Mouse (Mus musculus) heart, adult 18-20 months (tissue): ENCODE measurements around the gene Idh1. TPM values are rescaled to one million over a fixed set of nuclear protein-coding genes. Genes with fewer than 3 reads are reported as not detected.
"Not testable (repeated sequence)": the region's sequence is repeated elsewhere in the genome, so short reads cannot be mapped to it uniquely, and the experiment has no call there.

Experiments used
- DNase-seq, 2 experiments: peaks; one replicate each; pipeline ENCODE4 v3.0.0; 2021 to 2022; ENCODE audit warnings: mixed read lengths in 1 of 2
- long read RNA-seq, 2 experiments: library from polyadenylated mRNA; stranded (forward); transcript quantifications; one replicate each; pipeline ENCODE4 v2.0.0; 2021
- total RNA-seq, 2 experiments: library from RNA; stranded (reverse); gene quantifications; 2 replicates each; pipeline ENCODE4 v1.2.3; 2021

The Idh1 gene
- 10 to 100 TPM; 68.5 to 84.3 TPM for total RNA-seq
- long read RNA-seq, experiment 1, transcript Idh1-201 (9 exons, 2,302 nt) = major isoform, 82 of 91 reads
- long read RNA-seq, experiment 1, partial matches to known transcripts = 4 of 91 reads
- long read RNA-seq, experiment 1, other reads (novel, unspliced or antisense) = 4 of 91 reads
- long read RNA-seq, experiment 2, transcript Idh1-201 (9 exons, 2,302 nt) = major isoform, 44 of 53 reads
- long read RNA-seq, experiment 2, partial matches to known transcripts = 3 of 53 reads
- long read RNA-seq, experiment 2, other reads (novel, unspliced or antisense) = 6 of 53 reads

DNA sequence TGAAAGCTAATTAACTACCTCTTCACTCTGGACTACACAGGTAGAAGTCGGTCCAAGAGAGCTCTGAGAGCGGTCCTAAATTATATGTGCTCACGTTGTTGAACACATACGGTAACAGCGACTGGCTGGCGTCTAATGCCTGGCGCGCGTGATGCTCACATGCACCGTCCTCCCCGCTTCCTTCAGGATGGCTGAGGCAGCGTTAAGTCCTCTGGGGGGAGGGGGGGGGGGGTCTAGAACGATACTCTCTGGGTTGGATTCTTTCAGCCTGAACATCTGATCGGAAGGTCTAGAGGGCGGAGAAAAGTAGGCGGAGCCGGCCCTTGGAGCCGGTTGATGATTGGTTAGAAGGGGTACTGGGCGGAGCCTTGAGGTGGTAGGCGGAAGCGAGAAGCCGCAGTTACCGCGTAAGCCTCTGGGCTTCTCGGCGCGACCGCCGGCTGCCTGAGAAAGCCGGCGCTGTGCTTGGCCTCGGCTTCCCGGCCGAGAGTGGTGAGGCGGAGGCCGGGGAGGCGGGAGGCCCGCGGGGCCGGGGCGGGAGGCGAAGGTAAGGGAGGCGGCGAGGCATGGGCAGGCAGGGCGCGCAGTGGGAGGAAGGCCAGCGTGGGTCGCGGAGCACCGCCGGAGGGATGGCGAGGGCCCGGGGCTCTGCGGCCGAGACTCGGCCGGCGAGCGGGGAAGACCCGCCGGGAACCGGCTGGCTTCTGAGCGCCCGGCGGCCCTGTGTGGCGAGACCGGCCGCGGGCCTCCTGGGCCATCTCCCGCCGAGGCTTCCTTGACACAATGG, at the start of gene Idh1, which contains the start of gene Pikfyve:
Gene Idh1, minus strand, starts transcription at position 214 of the 787 bp plus-strand sequence.
Gene Pikfyve, plus strand, starts transcription at position 397 of the 787 bp plus-strand sequence.
- peak; percentile 97 to 98 for DNase-seq

DNA sequence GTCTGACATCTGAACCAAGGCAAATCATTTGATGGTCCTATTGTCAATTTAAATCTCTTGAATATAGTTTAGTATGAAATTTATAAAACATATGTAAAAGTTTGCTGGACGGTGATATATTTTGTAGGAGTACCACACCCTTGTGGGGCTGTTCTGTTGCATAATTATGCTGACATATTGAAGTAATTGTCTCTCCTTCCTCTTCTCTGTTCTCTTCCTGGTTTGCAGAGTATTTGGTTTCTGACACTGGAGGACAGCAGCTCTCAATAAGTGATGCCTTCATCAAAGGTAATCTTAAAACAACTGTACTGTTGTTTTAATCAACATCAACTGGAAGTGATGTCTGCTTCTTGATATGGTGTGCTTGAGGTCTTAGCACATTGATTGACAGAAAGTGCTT, 44.3 kb upstream of the Idh1 start:
- DNase-seq = no peak

DNA sequence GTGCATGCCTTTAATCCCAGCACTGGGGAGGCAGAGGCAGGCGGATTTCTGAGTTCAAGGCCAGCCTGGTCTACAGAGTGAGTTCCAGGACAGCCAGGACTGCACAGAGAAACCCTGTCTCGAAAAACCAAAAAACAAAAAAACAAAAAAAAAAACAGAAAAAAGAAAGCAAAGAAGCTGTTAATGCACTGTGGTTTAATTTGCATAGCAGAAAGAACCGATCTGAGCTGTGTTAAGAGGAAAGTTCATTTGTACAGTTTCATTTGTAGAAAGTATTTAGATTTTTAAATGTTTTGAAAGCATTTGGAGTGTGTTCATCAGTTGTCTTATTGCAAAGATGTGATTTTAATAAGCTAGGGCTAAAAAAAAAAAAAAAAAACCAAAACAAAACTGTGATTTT, 43.5 kb upstream of the Idh1 start:
- DNase-seq = not testable (repeated sequence)

DNA sequence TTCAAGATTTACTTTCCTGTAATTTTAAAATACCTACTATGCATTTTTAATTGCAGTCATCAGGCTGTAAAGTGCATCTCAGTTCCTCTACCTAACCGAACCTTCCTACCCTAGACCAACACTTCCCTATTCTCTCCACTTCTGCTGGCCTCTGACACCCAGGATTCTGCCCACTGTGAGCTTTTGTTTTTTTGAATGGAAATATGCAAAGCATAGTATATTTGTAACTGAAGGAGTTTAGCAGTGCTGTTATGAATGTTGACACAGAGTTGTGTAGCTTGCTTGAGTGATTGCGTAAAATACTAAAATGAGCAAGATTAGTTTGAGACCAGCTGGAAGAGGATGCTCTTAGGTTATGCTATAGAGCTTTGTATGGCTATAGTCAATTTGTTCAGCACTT, 41.4 kb upstream of the Idh1 start:
- no peak for DNase-seq

DNA sequence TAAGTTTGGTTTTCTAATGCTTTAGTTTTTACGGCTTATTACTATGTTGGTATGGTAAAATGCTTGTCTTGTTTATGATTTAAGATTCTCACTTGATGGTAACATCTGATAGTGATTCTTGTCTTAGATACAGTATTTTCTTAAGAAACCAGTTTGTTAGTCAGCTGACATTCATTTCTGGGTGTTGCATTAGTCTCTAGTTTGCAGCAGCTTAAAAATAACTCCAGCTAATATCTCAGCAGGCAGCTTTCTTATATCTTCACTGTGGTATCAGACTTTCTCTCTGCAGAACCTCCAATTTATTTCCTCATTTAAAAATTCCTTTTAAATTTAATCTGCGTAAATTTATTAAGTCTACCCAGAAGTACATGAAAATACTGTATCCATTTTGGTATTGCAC, 37.4 kb upstream of the Idh1 start:
- DNase-seq = no peak

DNA sequence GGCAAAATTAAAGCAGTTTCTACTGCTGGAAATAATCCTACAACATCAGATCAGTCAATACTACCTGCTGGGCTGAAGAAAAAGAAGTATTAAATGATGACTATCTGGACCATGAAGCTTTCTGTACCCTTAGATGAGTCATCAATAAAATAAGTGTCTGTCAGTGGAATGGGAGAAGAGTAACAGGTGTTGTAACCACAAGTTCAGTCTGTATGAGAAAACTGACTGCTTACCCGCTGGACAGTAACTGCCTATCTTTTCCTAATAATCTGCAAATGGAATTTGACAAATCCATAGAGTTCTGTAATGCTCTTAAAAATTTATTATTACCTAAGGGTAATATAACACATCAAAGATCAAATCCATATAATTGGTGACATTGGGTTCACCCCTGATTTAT, 31.7 kb upstream of the Idh1 start:
- no peak for DNase-seq

DNA sequence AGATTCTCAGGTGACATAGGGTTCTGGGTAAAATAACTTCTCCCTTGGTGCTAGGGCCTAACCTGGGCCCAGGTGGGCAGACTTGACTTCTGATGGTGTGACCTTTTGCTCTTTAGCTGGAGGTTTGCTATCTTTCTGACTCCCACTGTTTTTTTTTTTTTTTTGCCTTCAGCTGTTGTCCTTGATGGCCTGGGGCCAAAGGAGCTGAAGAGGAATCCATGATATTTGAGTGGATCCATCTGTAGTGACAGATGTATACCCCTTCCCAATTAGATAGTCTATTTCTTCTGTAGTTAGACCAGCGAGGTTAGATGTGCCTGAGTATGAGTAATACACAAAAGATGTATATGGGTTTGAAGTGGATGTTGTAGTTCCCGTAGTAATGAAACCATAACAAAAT, 31.3 kb upstream of the Idh1 start:
- no peak for DNase-seq

DNA sequence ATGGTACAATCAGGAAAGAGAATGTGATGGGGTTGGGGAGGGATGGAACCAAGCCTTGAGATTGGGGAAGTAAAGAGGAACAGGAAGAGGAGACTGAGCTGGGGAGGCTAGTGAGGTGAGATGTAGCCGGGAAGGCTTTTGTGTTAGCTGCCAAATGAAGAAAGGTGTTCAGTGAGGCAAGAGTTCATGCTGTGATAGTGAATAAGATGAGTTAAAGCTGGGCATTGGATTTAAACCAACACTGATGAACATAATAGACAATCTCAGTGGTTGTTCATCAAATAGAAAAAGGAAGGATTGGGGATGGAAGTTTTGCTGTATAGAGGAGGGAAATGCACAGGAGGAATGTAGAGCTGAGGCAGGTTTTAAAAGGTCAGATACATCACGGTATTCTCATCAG, 26.9 kb upstream of the Idh1 start:
- DNase-seq = no peak

DNA sequence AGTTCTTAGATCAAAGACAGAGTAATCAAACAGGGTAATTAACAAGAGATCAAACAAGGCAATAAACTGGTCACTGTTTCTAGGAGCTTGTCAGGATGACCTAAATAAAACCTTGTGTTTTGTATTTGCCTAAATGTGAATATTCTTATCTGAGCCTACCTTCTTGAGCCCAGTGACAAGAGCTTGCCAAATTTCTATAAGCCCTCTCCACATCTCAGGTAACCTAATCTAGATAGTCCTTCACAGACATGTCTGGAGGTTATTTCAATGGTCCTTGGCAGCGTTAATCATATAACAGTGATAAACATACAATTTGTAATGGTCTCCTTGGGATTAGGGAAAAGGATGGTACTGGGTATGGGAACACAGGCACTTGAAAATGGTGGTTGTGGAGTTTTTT, 18.0 kb upstream of the Idh1 start:
- DNase-seq = no peak

DNA sequence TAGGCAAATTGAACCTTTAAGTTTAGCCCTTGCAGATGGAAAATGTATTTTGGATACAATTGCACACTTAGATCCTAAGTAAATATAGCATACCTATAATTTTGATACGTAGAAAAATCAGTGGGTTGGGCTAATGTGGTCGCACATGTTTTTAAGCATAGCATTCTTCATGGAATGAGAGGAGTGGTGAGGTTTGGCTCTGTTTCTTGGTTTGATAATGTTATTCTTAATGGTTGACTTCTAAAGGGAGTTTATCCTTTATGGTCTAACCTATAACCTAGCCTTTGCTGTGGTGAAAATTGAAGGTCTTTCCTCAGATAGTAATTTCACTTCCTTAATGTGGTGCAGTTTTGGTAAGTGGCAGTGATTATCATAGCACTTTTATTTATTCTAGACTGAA, 12.6 kb upstream of the Idh1 start:
- DNase-seq = no peak

DNA sequence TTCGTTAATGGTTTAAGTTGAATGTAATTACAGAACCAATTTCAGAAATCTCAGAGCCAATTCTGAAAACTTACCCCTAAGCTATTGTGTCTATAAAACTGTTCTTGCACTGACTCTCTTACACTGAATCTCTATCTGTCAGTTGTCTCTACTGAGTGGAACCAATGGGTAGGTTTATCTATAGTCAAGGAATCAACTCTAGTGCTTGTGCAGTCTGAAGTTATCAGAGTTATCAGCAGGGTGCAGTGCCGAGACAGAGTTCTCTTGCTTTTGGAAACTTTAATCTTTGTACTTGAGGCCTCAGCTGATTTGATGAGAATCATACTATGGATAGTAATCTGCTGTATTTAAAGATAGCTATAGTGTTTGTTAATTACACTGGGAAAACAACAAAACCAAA, 12.1 kb upstream of the Idh1 start:
- DNase-seq = no peak

DNA sequence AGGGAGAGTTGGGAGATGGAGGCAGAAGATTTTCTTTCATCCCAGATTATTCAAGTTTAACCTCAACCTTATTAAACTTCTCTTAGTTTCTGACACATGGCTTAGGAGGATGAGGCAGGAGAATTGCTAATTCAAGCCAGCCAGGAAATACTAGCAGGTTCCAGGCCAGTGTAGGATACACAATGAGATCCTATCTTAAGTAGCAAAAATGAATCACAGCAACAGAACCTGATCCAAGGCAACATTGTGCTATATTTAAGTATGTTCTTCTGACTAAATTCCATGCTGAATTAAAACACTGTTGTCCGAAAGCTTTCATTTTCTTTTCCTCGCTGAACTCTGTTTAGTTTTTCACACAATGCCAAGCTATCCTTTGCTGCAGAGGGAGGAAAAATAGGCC, 6.9 kb upstream of the Idh1 start:
- no peak for DNase-seq

DNA sequence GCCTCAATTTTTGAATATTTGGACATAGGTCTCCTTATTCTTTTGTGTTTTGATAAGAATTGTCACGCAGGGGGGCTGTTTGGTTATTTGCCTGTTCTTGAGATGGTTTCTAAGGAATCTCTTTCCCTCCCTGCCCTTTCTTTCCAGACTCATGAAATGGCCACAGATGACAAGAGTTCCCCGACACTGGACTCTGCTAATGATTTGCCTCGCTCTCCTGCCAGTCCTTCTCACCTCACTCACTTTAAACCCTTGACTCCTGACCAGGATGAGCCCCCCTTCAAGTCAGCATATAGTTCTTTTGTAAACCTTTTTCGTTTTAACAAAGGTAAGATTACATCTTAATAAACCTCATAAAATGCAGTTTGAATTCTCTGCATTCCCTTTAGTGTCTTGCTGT, 3.9 kb upstream of the Idh1 start:
- DNase-seq = no peak

DNA sequence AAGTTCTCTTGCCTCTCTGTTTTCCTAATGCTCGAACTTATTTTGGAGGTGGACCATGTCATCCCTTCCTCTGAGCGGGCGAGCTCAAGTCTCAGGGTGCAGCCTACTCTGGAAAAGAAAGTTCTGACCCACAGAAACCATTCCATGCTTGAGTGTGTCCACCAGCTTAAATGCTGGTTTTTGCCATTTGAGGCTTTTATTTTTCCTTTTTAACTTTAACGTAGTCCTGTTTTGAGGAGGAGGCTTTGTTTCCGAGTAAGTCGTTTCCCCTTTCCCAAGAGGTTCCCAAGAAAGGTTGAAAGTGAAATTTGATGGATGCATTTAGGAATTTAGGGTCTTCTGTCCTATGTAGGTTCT, 752 bp upstream of the Idh1 start:
- DNase-seq = no peak

DNA sequence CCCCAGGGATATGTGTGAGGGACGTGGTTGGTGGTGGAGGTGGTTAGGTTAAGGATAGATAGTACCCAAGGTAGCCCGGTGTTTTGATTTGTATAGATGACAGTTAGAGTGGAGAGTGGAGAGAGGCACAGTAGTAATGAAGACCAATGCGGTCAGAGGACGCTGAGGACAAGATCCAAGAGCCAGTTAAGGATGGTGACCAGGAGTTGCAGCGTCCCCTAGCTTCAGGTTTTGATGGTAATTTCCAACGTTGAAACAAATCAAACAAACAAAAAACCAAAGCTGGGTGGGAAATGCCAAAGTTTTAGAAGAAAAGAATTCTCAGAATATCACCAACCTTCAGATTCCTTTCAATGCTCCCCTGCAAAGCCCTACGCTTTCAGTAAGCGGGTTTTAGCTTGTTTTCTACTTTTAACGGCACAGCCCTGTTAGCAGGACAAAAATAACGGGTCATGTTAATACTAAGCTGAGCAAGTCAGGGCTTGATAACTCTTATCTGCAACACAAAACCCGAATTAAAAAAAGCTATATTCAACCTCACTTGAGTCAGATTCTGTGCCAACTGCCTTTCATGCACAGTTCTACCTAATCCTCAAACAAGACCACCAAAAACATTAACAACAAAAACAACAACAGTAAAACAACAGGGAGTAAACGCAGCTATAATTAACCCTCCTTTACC, 635 bp downstream of the Idh1 start:
- DNase-seq = peak; percentile 27 to 54

DNA sequence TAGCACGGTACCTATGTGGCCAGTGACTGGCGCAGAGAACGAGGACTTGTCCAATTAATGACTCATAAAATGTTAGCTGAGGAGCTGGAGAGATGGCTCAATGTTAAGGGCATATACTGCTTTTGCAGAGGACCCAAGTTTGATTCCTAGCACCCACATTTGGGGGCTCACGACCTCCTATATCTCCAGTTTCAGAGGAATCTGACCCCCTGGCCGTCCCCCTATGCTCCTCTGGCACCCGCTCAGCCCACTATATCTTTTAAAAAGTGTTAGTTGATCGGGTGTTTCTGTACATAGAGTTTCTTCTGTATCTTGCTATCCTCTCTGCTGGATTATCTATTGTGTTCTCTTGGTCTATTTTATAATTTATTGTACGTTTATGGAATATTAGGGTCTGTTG, 1.3 kb downstream of the Idh1 start:
- no peak for DNase-seq

DNA sequence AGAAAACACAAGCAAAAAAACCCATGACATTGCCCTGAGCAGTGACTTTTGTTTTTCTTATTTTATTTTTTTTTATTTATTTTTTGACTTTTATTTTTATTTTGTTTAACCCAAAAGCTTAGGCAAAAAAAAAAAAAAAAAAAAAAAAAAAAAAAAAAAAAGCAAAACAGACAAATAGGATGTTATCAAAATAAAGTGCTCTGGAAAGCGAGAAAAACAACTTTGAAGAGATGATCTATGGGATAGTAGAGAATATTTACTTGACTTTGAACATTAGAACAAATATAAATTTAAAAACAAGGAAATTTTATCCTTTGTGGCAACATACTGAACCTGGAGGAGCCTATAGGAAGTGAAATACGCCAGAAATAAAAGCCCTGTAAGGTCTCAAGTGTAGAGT, 2.3 kb downstream of the Idh1 start:
- DNase-seq = no peak

DNA sequence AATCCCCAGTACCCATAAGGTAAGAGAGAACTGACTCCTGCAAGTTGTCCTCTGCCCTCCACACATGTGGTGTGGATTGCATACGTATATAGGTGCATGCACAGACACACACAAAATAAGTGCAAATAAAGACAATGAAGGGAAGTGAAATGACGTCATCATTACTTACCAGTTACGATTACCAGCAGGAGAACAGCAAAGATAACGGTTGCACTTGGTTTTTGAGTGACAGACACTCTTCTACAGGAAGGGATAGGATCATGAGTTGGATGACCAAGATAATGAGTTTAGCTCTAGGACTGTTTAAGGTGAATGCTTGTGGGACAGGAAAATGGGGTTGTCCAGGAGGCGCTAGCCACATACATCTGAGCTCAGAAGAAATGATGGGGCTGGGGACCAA, 4.8 kb downstream of the Idh1 start:
- no peak for DNase-seq

DNA sequence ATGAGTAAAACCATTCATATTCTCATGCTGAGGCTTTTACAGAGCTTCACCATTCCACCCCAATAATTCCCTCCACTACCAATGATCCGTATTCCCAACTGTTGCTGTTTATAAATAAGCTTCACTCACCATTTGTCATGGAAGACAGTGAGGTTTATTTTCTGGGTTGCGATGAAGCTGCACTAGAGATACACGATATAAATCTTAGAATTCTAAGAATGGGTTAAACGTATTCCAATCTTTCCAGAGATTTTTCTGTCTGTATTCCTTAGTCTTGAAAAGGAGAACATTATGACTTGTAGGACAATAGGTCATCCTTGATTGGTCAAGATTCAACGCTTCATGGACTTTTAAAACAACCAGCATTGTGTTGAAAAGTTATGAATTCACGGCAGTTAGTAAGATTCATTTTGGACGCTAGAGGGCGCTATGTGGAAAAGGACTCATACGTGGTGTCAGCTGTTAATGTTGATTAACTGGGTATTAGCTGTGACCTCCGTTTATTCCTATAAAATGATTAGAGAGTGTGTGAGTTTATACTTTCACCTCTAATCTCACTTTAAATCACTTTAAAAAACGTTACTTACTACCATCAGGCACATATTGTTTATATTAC, 6.6 kb downstream of the Idh1 start:
- DNase-seq = peak; percentile 77 to 86

DNA sequence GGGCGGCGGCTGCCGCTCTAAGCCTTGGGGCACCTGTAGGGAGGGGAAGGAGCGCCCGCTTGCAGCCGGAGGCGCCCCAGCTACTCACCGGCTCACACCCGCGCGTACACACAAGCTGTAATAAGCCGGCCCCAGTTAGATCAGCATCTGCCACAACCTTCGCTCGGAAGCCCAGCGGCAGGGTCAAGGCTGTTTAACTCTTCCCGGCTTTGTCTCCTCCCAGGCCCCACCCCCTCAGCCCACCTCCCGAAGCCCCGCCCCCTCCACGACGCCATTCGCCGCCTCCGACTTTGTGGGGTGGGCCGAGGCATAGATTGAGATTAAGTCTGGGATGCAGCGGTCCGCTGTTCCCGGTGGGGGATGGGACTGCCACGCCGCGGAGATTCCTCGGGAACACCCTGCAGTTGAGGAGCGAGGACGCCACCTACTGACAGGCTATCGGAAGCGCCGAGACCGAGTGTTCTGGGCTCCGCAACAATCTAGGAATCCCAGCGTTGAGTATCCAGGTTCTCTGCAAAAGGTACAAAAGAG, 7.3 kb downstream of the Idh1 start:
- DNase-seq = peak; percentile 98 to 99

DNA sequence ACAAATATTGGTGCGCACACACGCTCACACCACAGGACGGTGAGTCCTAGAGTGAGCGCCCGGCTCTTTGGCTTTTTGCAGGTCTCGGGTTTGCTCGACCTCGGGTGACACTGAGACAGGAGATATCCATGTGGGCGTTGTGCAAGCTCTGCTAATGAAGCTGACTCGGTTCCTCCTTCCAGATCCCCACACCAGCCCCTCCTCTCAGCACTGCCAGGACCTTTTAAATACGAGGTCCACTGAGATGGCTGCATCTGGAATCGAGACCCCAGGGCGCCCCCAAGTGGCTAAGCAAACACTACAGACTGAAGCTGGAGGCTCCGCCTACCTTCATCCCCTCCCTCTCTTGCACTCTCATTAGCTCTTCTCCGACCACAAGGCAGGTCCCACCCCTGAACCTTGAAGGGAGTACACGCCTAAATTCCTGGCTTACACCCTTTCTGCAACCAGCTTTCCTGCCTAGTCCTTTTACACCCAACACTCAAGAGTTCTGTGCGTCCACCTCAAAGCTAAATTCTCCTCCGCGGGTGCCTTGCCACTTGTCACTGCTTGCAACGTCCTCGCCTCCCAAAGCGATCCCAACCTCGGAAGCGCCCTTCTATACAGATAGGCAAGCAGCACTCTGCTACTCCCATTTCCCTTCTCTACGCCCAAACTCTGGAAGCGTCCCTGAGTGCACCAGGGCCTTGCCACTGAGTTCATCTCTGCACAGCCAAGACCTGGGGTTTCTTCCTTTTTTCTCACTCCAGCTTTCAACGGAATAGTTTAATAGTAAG, 8.0 kb downstream of the Idh1 start:
- DNase-seq = peak; percentile 97 to 98

DNA sequence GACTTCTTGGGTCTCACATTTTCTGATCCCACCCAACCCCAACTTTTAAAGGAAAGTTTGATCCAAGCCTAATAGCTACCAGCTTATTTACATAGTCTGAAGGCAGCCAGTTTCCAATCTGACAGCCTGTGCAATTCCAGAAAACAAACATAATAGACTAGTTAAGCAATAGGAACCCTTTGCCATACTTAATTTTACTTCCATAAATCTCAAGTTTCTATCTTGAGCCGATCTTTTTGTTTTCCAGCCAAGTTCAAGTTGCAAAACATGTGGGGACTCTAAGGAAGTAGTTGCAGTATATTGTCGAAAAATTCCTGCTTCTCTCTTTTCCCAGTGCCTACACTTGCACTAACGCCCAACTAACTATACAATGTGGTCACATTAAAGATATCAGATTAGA, 8.8 kb downstream of the Idh1 start:
- peak; percentile 36 to 45 for DNase-seq
